Mouse (Mus musculus) granulocyte monocyte progenitor cell, adult 5-6 weeks (primary cell): Measurements from ENCODE around the gene Sinhcaf. TPM values are rescaled to one million over a fixed set of nuclear protein-coding genes. Genes with fewer than 3 reads are reported as not detected.
A peak's percentile ranks its signal among the peaks of the same experiment; 100 is the strongest.

Experiments used
- ATAC-seq: replicated peaks from 2 replicates; pipeline ENCODE4 v1.8.0; 2016; ENCODE audit warnings: mild to moderate bottlenecking, moderate TSS enrichment, inconsistent platforms; ENCODE audit not compliant: poor library complexity, severe bottlenecking
- total RNA-seq, 2 experiments: library from RNA; stranded (forward) in 1 of 2; stranded (reverse) in 1 of 2; fragments of 200-712, 200-1000 nt in 1 of 2; fragments of >200 nt in 1 of 2; fragmentation: Nextera tagmentation in 1 of 2; gene quantifications; 2 replicates each; pipeline ENCODE4 v1.2.3; 2014 to 2017

Sinhcaf gene
- total RNA-seq (2014; fragmentation: Nextera tagmentation) (45.4 and 55.1 TPM in 2 replicates), total RNA-seq (2017) (106 and 131 TPM in 2 replicates)

DNA sequence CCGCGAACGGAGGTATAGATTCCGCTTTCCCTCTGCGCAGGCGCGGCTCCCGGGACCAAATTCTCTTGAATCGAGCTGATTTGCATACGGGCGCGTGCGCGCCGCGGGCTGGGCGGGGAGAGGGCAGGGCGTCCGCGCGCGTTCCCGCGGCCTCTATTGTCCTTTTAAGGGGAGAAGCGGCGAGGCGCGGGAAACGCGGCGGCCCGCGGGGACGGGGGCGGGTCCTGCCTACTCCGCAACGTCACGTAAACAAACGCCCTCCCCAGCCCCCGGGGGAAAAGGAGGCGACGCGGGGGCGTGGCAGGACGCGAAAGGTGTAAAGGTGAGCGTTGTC is at the start of gene Sinhcaf:
Gene Sinhcaf, minus strand, starts transcription at position 59 of the 334 bp plus-strand sequence.
- peak; percentile 77 for ATAC-seq

DNA sequence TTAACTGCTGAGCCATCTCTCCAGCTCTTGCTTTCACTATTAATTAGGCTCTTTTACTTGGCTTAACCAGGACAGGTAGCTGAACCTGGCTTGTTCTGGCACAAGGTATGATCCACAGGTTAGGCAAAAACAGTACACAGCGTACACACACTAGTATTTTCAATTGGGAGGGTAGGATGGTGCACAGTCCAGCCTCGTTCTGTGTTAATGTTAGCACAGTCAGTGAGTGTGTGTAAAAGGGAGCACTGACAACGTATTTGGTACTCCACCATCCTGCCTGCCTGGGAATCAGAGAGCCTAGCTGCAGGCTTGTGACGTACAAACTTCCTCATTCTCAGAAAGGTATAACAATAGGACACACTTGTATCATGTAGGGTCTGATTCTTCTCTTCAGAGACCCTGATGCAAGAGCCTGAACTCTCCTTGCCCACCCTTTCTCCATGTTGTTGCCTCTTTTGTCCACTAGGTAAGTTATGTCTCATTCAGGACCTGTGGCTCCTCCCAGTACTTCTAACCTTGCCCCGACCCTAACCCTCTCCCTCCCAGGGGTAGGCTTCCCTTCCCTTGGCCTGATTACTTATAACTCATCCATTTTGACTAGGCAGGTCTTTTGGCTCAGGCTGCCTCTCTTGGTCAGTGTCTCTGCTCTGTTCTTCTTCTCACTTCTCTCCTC is 48.2 kb upstream of the Sinhcaf start:
- peak; percentile 82 for ATAC-seq

DNA sequence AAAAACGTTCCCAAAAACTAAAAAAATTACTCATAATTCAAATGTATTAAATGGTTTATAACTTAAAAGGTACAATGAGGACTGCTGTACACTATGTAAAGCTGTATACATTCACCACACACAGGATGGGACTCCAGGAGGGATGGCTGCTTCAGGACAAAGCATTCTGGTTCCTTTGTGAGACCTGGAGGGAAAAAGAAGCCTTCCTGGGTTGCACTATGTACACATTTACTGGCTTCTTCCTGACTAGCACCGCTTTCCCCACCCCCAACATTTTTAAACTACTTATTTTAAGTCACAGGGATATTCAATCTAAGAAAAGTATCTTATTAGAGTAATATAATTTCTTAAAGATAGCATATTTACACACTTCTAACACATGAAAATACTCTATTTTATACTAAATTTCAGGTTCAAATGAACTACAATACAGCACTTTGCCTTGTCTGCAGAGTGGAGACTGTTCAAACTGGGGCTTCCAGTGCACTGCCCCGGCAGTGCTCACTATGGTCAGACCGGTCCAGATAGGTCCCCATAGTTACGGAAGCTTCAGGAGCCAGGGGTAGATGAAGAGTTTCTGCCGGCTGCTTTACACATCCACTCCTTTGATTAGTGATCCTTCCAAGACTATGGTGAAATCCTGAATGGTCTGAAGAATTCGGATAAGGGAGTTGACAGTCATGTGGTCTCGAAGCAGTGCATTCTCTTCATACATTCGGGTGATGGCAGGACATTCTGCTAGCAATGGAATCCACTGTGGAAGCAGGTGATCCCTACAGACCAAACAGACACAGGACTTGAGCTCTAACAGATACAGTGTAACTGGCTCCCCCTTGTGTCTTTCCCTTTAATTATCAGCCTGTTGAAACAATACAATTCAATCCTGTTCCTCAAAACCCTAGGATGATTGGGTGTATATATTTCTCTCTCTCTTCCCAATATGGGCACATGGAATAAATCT is 47.1 kb upstream of the Sinhcaf start:
- peak; percentile 68 for ATAC-seq

DNA sequence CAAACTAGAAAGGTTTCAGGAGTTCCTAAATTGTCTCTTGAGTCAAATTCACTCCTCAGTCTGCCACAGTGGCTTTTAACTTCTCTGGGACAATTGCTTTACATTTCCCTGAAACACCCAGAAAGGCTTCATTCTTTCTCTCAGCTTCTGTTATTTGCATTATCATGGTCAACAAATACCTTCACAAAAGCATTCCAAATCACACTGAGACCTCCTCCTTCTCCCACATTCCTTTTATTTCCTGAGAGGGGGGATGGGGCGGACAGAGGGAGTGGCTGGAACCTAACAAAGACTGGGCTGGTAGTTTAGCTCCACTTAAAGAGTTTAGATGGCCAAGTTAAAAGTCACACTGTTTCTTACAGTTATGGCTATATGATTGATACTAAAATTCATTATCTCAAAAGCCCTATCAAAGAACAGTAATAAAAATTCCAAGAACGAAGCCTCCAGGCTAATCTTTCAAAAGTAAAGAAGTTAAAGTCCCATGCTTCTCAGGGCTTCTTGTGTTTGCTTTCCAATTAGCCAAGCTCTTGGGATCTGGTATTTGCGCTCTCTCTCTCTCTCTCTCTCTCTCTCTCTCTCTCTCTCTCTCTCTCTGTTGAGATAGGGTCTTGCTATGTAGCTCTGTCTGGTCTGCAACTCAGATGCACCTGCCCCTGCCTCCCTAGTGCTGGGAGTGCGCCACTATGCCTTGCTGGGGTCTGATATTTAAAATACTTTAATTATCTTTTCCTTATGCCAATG is 46.3 kb upstream of the Sinhcaf start:
- ATAC-seq: no peak

DNA sequence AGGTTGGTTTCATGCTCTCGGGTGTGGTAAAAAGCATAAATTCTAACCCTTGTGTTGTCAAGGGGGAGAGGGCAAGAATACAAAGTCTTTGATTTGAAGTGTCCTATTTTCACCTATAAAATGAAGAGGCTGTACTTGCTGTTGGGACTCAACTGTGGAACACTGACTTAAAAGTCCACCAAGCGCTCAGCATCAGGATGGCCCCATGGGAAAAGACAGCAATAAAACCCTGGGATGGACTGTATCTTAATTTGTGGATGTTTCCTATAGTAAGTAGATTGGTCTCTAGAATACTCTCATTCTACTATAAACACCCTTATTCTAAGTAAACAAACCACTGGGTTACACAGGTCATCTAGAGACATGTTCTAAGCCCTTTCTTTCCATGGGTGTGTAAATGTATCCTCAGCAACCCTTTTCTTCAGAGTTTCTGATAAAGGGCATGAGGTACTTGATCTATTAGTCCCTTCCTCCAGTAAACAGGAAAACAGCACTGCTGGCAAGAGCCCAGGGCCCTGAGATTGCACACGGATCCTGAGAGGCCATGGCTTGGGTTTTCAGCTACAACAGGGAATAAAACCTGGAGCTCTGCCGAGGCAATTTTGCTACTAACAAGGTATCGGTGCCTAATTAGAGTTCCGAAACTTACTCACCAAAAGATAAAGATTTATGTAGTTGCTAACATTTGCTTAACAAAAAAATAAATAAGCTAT is 45.5 kb upstream of the Sinhcaf start:
- ATAC-seq: no peak

DNA sequence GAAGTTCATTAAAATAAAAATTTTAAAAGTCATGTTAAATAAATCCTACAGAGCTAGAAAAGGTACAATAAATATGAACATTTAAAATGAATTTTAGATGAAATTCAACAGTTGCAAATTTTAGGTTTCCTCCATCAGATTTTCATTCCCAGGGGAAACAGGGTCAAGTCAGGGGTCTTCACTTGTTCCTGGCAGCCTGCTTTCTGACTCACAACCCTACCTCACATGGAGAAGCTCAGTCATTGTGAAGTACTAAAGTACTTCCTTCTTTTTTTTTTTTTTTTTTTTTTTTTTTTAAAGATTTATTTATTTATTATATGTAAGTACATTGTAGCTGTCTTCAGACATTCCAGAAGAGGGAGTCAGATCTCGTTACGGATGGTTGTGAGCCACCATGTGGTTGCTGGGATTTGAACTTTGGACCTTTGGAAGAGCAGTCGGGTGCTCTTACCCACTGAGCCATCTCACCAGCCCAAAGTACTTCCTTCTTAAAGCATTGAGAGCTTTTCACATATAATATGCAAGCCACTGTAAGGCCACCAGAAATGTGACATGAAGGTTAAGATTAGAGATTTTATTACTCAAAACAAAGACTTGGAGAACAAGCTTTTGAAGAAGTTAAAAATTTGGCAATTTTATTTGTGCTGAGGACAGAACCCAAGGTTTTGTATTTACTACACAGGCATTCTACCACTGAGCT is 43.7 kb upstream of the Sinhcaf start:
- ATAC-seq: peak; percentile 47; the same call in 1 of the 2 replicates

DNA sequence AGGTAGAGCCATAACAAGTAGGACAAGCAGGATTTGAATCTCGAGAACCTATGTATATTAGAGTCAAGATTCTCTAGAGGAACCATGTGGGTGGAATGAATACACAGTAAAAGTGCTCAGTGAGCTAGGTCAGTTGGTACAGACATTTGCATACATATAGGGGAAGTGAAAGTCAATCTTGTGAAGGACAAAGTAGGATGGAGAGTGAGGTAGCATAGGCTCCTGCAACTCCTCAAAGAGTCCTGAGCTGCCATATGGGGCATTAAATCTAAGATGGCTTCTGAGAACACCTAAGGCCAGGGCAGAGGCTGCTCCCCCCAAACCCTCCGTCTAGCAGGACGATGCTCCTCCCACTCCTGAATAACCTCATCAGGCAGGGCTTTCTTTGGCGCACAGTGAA is 39.7 kb upstream of the Sinhcaf start:
- peak; percentile 95 for ATAC-seq

DNA sequence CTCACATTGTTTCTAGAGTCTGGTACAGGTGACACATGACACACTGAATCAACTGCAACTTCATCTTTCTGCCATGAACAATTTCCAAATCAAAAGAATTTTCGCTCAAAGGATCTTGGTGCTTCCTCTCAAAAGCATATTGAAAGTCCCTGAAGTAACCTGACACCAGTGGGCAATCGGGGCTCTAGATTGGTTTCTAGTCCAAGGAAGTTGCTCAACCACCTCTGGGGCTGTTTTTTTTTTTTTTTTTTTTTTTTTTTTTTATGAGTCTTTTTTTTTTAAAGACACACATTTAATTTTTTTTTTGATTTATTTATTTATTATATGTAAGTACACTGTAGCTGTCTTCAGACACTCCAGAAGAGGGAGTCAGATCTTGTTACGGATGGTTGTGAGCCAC is 34.2 kb upstream of the Sinhcaf start:
- peak; percentile 99 for ATAC-seq

DNA sequence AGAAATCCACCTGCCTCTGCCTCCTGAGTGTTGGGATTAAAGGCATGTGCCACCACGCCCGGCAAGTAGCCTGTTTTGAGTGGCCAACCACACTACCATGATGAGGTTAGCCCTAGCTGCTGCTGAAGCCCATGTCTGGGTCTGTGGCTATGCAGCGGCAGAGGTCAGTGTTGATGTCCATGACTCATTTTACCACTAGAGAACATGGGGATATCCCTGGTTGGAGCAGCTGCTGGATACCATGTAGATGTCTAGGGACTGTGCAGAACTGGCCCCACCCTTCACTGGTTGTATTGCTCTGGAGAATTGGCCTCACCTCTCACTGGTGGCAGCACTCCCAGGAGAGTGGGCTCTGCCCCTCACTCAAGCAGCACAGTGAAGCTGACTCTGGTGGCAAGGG is 28.8 kb upstream of the Sinhcaf start:
- no peak for ATAC-seq

DNA sequence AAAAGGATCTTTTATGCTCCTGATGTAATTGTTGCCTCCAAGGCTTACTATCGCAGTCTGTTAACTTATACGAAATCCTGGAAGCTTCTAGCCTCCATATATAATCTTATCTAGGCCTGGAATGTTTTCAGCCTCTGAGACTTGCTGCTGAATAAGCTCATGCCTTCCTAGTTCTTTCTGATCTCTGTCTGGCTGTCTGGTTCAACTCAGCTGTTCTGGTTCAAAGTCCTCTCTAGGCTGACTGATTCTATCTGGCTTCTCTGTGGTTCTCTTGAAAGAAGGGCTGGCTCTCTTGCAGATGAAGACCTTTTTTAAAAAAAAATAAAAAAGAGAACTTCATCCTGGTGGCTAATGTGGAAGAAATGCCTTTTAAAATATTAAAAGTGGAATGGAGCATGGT is 26.6 kb upstream of the Sinhcaf start:
- ATAC-seq: no peak

DNA sequence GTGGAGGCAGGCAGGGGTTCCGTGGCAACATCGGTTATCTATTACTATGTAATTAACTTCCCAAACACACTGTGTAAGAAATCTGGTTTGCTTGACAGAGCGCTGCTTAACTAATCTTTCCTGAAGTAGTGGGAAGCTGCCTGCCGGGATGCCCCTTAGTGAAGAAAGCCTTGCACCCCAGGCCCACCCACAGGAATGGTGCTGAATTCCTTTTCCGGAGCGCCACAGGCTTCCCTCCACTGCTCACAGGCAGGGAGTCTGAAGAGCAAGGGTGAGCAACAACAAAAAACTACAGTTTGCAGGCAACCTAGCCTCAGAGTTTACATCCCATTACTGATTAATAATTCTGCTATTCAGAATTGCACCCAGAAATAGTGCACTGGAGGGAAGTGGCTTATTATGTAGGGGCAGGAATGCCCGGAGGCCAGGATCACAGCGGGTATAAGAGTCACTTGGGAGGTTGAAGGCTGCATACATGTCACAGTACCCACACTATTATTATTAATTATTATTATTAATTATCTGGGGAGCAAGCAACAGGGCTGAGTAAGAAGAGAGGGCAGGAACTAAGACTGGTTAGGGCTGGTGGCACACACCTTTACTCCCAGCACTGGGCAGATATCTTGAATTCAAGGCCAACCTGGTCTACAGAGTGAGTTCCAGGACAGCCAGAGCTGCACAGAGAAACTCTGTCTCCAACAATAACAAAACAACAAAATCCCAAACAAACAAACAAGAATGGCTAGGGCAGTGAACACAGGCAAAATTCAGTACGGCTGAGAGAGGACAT is 26.0 kb upstream of the Sinhcaf start:
- no peak for ATAC-seq

DNA sequence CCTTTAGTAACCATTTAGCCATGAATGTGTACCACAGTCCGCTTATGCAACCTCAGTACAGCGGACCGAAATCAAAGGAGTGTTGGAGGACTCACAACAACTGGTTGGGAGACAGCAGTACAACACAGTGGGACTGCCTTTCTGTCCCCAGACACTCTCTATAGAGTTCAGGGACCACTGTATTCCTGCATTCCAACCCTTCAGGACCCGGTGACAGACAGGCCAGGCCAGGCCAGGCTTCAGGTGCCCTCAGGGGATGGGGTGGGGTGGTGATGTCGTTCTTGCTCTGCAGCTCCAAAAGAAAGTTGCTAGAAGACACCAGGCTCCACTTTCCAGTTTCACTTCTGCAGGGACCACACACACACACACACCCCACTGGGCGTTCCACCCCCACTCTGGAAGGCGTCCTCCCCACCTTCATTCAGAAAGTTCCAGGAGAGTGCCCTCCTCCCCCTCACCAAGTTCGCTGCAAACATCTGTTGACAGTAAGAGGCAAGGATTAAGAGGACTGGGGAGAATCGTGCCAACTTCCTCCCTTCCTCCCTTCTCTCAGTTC is 25.2 kb upstream of the Sinhcaf start:
- peak; percentile 82 for ATAC-seq

DNA sequence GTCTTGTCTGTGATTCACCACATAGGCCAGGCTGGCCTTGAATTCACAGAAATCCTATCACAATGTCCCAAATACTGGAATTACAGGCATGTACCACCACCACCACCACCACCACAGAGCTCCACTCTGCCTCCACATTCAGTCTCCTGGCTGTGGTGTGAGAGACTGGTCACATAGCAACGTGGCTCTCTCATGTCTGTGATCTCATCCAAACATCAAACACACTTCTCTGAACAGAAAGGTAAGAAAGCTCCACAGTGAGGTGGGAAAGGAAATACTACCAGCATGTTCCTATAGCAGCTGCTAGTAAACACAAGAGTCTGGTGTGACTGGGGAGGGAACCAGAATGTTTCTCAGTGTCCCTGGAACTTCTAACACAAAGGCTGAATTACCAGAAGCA is 15.0 kb upstream of the Sinhcaf start:
- no peak for ATAC-seq

DNA sequence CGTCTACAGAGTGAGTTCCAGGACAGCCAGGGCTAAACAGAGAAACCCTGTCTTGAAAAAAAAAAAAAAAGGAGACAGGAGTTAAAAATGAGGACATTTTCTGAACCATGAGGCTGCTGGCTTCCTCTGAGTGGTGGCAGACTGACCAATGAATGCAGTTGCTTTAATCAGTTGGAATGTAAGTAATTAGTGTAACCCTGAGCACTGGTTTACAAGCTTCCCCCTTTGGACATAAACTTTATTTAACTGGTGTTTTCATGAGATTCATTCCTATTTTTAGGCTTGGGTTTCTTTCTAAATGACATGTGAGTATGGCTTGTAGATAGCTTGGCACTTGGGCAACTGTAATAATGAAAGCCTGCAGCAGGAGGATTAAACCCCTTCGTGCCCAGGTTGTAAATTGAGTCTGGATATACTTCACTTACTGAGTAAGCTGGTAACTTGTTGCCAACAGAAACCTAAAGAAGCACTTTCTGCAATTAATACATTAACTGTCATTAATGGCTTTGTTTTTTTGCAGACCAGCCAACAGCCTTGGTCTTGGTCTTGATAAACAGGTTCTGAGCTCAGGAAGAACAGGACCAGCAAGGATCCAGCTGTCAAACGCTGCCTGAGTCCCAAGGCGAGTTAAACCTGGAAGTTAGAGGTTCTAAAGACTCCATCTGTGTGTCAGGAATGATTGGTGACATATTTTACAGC is 13.4 kb upstream of the Sinhcaf start:
- no peak for ATAC-seq

DNA sequence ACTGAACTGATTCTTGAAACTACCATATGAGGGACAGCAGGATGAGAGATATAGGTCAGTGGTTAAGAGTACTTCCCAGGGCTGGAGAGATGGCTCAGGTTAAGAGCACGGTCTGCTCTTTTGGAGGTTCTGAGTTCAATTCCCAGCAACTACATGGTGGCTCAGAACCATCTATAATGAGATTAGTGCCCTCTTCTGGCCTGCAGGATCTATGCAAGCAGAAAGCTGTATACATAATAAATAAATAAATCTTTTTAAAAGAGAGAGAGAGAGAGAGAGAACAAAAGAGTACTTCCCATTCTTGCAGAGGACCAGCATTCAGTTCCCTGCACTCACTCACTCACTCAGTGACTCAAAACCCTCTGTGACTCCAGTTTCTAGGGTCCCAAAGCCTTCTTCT is 12.4 kb upstream of the Sinhcaf start:
- peak; percentile 52 for ATAC-seq

DNA sequence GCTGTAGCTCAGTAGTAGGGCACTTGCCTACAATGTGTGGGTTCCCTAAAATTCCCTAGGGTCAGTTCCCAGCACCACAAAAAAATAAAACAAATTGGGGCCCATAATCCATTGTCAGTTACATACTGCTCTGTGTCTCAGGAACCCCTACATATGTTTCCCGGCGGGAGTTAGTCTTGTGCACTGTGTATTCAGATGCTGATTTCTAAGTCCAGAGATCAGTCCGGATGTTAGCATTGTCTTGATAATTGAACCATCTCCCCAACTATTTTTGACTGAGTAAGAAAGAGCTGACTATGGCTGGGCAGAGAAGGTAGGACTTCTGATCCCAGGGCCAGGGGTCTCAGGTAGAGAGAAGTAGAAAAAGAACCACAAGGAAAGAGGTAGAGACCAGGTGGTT is 10.8 kb upstream of the Sinhcaf start:
- no peak for ATAC-seq

DNA sequence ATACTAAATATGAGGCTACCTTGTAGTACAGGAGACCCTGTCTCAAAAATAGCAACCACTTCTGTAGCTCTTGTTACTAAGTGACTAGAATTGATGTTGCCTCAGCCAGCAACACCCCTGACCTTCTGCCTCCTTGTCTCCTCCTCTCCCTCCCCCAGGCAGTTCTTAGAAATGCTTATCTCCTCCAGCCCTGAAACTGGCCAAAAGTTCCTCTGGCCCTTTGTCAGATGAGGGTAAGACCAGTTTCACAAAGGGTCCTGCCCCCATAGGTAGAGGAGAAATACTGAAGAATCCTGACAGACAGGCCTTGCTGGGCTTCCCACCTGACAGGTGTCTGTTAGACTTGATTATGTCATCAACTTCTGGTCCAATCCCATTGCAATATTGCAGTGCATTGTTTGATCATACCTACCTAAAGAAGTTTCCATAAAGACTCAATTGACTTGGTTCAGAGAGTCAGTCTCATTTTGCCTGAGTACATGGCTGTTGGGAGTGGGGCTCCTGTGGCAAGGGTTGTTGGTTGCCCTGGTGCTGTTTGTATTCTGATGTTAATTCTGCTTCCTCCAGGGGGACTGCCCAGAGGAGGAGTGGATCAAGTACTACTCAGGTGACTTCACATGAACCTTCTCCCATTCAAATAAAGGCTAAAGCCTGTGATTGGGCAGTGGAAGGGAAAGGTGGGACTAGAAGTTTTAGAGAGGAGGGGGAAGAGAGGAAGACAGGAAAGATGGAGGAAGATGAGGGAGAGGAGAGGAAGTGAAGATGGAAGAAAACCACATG is 9.6 kb upstream of the Sinhcaf start:
- no peak for ATAC-seq
